In the genomic region with DNA sequence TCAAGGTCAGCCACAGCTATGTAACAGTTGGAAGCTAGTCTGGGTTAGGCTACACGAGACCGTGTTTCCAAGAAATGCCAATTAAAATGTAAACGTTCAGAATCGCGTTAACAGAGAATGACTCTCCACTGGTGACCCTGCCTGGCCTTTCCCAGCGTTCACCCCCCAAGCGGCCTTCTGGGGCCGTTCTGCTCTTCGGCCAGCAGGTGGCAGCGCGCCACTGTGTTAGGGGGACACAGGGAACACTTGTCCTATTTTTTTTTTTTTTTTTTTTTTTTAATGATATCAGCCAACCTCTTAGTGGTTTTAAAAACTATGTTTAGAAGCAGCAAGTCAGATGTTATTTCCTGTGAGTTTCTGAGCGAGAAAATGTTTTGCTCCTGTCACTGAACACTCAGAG, we compare ENCODE assay signal across 8 mouse cellular contexts.
DNase-seq lines count a peak whose midpoint lies in the region; ATAC-seq and TF ChIP-seq lines count a peak whose summit lies in the region.

No protein-coding gene starts in this region.

- TF ChIP-seq CTCF in hindbrain, postnatal 0 days (IDR thresholded peaks at IDR 0.05; ENCODE audit: low read depth) = peak; percentile 79

- WGBS in hindbrain, postnatal 0 days = 4% methylated on average over 12 of the region's 12 CpGs

- H3K4me2 ChIP-seq in hindbrain, postnatal 0 days (ENCODE audit: low read depth, low read length) = peak overlapping the region; percentile 50; the same call in 1 of the 2 replicates

- no peak overlapping the region for H3K27ac ChIP-seq in hindbrain, postnatal 0 days

- no peaks in the 10 kb centered on the region for H3K4me1 ChIP-seq in hindbrain, postnatal 0 days (ENCODE audit: insufficient read depth, low read length)

- no peaks in the 10 kb centered on the region for H3K9me3 ChIP-seq in hindbrain, postnatal 0 days (ENCODE audit: low read length)

- no peak overlapping the region for H3K9ac ChIP-seq in hindbrain, postnatal 0 days (replicated peaks; ENCODE audit: low read length)

- no peaks in the 10 kb centered on the region for H3K27me3 ChIP-seq in hindbrain, postnatal 0 days (ENCODE audit: insufficient read depth, low read length)

- no peak for ATAC-seq in cerebellum, adult (ENCODE audit: insufficient number of reproducible peaks, low FRiP score, low TSS enrichment)
- ATAC-seq in hindbrain, postnatal 0 days = peak; percentile 34; the same call in 1 of the 2 replicates

- no peaks in the 10 kb centered on the region for H3K36me3 ChIP-seq in hindbrain, postnatal 0 days (ENCODE audit: insufficient read depth, low read length)

- DNase-seq in cerebellum, adult 11 months = peak; percentile 27
- peak; percentile 46 to 57 for DNase-seq in cerebellum, adult 18-20 months
- DNase-seq in forelimb bud, embryonic 11.5 days (ENCODE audit: low read depth, low spot score) = peak; percentile 49
- peak; percentile 82 for DNase-seq in hindbrain, postnatal 0 days (ENCODE audit: low spot score)
- DNase-seq in left cerebral cortex, postnatal 25 days (ENCODE audit: low spot score in 2 of 2) = peak; percentile 29 to 42
- peak; percentile 59 for DNase-seq in mesoderm, embryonic 11.5 days (ENCODE audit: low read depth, low spot score)
- peak; percentile 49 for DNase-seq in right cerebral cortex, postnatal 25 days

- H3K4me3 ChIP-seq in hindbrain, postnatal 0 days (ENCODE audit: low read length) = no peak overlapping the region

- intact Hi-C loops in left cerebral cortex, postnatal 25 days (cut with DNase I) = loop anchor here (5.0 kb wide), 2 partner anchors 106 to 876 kb away; partner anchors contain the start of gene Zfp644

Comparison
In these comparisons a context has a peak if more than half of its experiments do, and no peak if none do; other contexts are left out.
1. DNase-seq: peak in every context shown above with its lines; median percentile 82 in hindbrain, postnatal 0 days; 59 in mesoderm, embryonic 11.5 days; 52 in cerebellum, adult 18-20 months; 49 in forelimb bud, embryonic 11.5 days; 49 in right cerebral cortex, postnatal 25 days; 36 in left cerebral cortex, postnatal 25 days; 27 in cerebellum, adult 11 months.